Mouse (Mus musculus) monocyte, adult 2 months (primary cell): Measurements from ENCODE around the gene Slc24a3.

Experiments
- DNase-seq, 2 experiments: peaks; one replicate each; pipeline ENCODE4 v3.0.0; 2022; ENCODE audit warnings: low spot score in 2 of 2, low read depth in 1 of 2

The Slc24a3 gene

GRCm38 (mm10) chr2:145675756-145676543 is 508.4 kb downstream of the Slc24a3 start:
- DNase-seq = no peak

GRCm38 (mm10) chr2:145676544-145676925 is 509.0 kb downstream of the Slc24a3 start:
- DNase-seq = no peak

- DNase-seq = no peak
These were observed 509.4 kb downstream of the Slc24a3 start for GRCm38 (mm10) chr2:145676936-145677335.

- DNase-seq = no peak
These were observed 512.6 kb downstream of the Slc24a3 start for GRCm38 (mm10) chr2:145680141-145680540.

GRCm38 (mm10) chr2:145680762-145681161 is 513.2 kb downstream of the Slc24a3 start:
- no peak for DNase-seq

GRCm38 (mm10) chr2:145681626-145682025 is 514.1 kb downstream of the Slc24a3 start:
- DNase-seq = no peak

GRCm38 (mm10) chr2:145682924-145683323 is 515.4 kb downstream of the Slc24a3 start:
- no peak for DNase-seq

GRCm38 (mm10) chr2:145683536-145683935 is 516.0 kb downstream of the Slc24a3 start:
- no peak for DNase-seq

GRCm38 (mm10) chr2:145684151-145684550 is 516.6 kb downstream of the Slc24a3 start:
- DNase-seq = no peak

GRCm38 (mm10) chr2:145684891-145685290 is 517.3 kb downstream of the Slc24a3 start:
- no peak for DNase-seq

- no peak for DNase-seq
These were observed 518.5 kb downstream of the Slc24a3 start for GRCm38 (mm10) chr2:145686017-145686416.

GRCm38 (mm10) chr2:145691367-145692009 is 523.9 kb downstream of the Slc24a3 start:
- no peak for DNase-seq
